8 mouse cellular contexts compared by ENCODE assay signal in genomic region chr6:120821715-120822114, GRCm38 (mm10). TPM values are rescaled to one million over a fixed set of nuclear protein-coding genes. Genes with fewer than 3 reads are reported as not detected.
DNase-seq lines count a peak whose midpoint lies in the region; ATAC-seq and TF ChIP-seq lines count a peak whose summit lies in the region.

No protein-coding gene starts in this region.

- H3K4me3 ChIP-seq in heart, embryonic 12.5 days, result peak overlapping the region; percentile 82
- H3K4me3 ChIP-seq in CH12.LX (replicated peaks in 1 of 3; ENCODE audit: low read depth in 2 of 3, low read length in 2 of 3, poor library complexity in 1 of 3), result peak overlapping the region; percentile 76 to 100 (median 99)
- peak overlapping the region; percentile 84 for H3K4me3 ChIP-seq in forebrain, embryonic 15.5 days
- H3K4me3 ChIP-seq in liver, embryonic 16.5 days (ENCODE audit: low read depth, low read length), result peak overlapping the region; percentile 98

- peak overlapping the region; percentile 91; the same call in 1 of the 2 replicates for H3K27ac ChIP-seq in heart, embryonic 12.5 days (ENCODE audit: poor library complexity, severe bottlenecking)
- H3K27ac ChIP-seq in CH12.LX (ENCODE audit: insufficient read depth, low read depth), result no peak overlapping the region
- H3K27ac ChIP-seq in forebrain, embryonic 15.5 days (replicated peaks), result no peak overlapping the region
- H3K27ac ChIP-seq in liver, embryonic 16.5 days (ENCODE audit: low read length), result peak overlapping the region; percentile 98

- no peaks in the 10 kb centered on the region for H3K27me3 ChIP-seq in heart, embryonic 12.5 days (replicated peaks)
- no peaks in the 10 kb centered on the region for H3K27me3 ChIP-seq in CH12.LX (replicated peaks)
- H3K27me3 ChIP-seq in forebrain, embryonic 15.5 days, result no peaks in the 10 kb centered on the region
- H3K27me3 ChIP-seq in liver, embryonic 16.5 days (ENCODE audit: control insufficient read depth, insufficient read depth, low read depth, low read length), result no peaks in the 10 kb centered on the region

- peak overlapping the region; percentile 82 for H3K9ac ChIP-seq in heart, embryonic 12.5 days
- H3K9ac ChIP-seq in CH12.LX (ENCODE audit: insufficient read depth, low read depth), result peak overlapping the region; percentile 88
- H3K9ac ChIP-seq in forebrain, embryonic 15.5 days (replicated peaks), result peak overlapping the region; percentile 80
- peak overlapping the region; percentile 94 for H3K9ac ChIP-seq in liver, embryonic 16.5 days (ENCODE audit: low read depth, low read length)

- dilution Hi-C loops in CH12.LX (cut with MboI; ENCODE audit: extremely low pct_ligation_motif_present, extremely low pct_unique_long_range_greater_than_20kb, low sequenced_read_pairs), result no loop called here

- H3K9me3 ChIP-seq in heart, embryonic 12.5 days (replicated peaks), result 0 out of 2 replicates have a peak, but pooled peaks cover 5% of the 10 kb centered on the region
- peaks cover 17% of the 10 kb centered on the region for H3K9me3 ChIP-seq in CH12.LX (replicated peaks; ENCODE audit: low read length)
- no peaks in the 10 kb centered on the region for H3K9me3 ChIP-seq in forebrain, embryonic 15.5 days
- H3K9me3 ChIP-seq in liver, embryonic 16.5 days (replicated peaks; ENCODE audit: control insufficient read depth, low read length), result no peaks in the 10 kb centered on the region

- 51% methylated on average over 5 of the region's 5 CpGs for WGBS in heart, embryonic 12.5 days
- 51% methylated on average over 5 of the region's 5 CpGs for WGBS in forebrain, embryonic 15.5 days
- WGBS in liver, embryonic 16.5 days (ENCODE audit: insufficient replicate concordance), result 25% methylated on average over 5 of the region's 5 CpGs

- peaks cover 17% of the 10 kb centered on the region for H3K4me1 ChIP-seq in heart, embryonic 12.5 days (replicated peaks)
- H3K4me1 ChIP-seq in CH12.LX (ENCODE audit: control insufficient read depth in 1 of 2, insufficient read depth in 2 of 2), result peaks cover 6 to 23% of the 10 kb centered on the region in 2 experiments; a peak in 3 of 4 replicates
- H3K4me1 ChIP-seq in forebrain, embryonic 15.5 days, result peaks cover 20% of the 10 kb centered on the region
- H3K4me1 ChIP-seq in liver, embryonic 16.5 days (ENCODE audit: control insufficient read depth, low read depth, low read length), result peaks cover 27% of the 10 kb centered on the region

- no peak for ATAC-seq in heart, embryonic 12.5 days (ENCODE audit: insufficient number of reproducible peaks, low FRiP score)
- no peak for ATAC-seq in forebrain, embryonic 15.5 days (replicated peaks)
- ATAC-seq in liver, embryonic 16.5 days (ENCODE audit: low read depth), result no peak

- no peak for TF ChIP-seq POLR2A in CH12.LX (IDR thresholded peaks at IDR 0.05; ENCODE audit: low read depth, low read length)

- H3K4me2 ChIP-seq in heart, embryonic 12.5 days, result peak overlapping the region; percentile 72
- peak overlapping the region; percentile 98 for H3K4me2 ChIP-seq in CH12.LX (ENCODE audit: insufficient read depth, low read depth, poor library complexity, severe bottlenecking)
- peak overlapping the region; percentile 58 for H3K4me2 ChIP-seq in forebrain, embryonic 15.5 days (replicated peaks)
- peak overlapping the region; percentile 72 for H3K4me2 ChIP-seq in liver, embryonic 16.5 days (ENCODE audit: low read depth, low read length)

- peaks cover 25% of the 10 kb centered on the region for H3K36me3 ChIP-seq in heart, embryonic 12.5 days
- peaks cover 18 to 28% of the 10 kb centered on the region in 2 experiments for H3K36me3 ChIP-seq in CH12.LX (replicated peaks in 1 of 2; ENCODE audit: control insufficient read depth in 1 of 2, insufficient read depth in 1 of 2, low read length in 1 of 2)
- peaks cover 21% of the 10 kb centered on the region for H3K36me3 ChIP-seq in forebrain, embryonic 15.5 days
- H3K36me3 ChIP-seq in liver, embryonic 16.5 days (ENCODE audit: control insufficient read depth, insufficient read depth), result peaks cover 24% of the 10 kb centered on the region

- TF ChIP-seq EP300 in CH12.LX (IDR thresholded peaks at IDR 0.05; ENCODE audit: low read length), result no peak

- no peak for TF ChIP-seq CTCF in CH12.LX (conservative IDR thresholded peaks at IDR 0.05 in 1 of 2, IDR thresholded peaks at IDR 0.05 in 1 of 2; ENCODE audit: low read depth in 2 of 2, low read length in 2 of 2)

- in situ Hi-C loops in CH12.LX (cut with MboI; ENCODE audit: low pct_ligation_motif_present, low pct_unique_long_range_greater_than_20kb, low sequenced_read_pairs), result no loop called here

- H3K79me2 ChIP-seq in CH12.LX (replicated peaks; ENCODE audit: control insufficient read depth, extremely low read depth, insufficient read depth, poor library complexity, severe bottlenecking), result peaks cover 38% of the 10 kb centered on the region

- no peak for TF ChIP-seq RAD21 in CH12.LX (IDR thresholded peaks at IDR 0.05; ENCODE audit: low read depth, low read length)

- DNase-seq in heart, adult 8-10 months (ENCODE audit: low spot score), result no peak
- DNase-seq in CH12.LX (ENCODE audit: extremely low read depth), result no peak
- no peak for DNase-seq in Muller cell, postnatal 12 days (ENCODE audit: inconsistent ontology term)
- DNase-seq in cerebellum, adult 8-10 months, result no peak
- no peak for DNase-seq in thymus, postnatal 36 days

TF ChIP-seq in CH12.LX, 34 proteins besides CTCF, POLR2A, EP300 and RAD21:
- TF ChIP-seq CHD1 (IDR thresholded peaks at IDR 0.05; ENCODE audit: low read depth, low read length), result no peak
- no peak for TF ChIP-seq SIN3A (IDR thresholded peaks at IDR 0.05; ENCODE audit: low read length)
- no peak for TF ChIP-seq E2F4 (IDR thresholded peaks at IDR 0.05; ENCODE audit: insufficient replicate concordance, low read depth, low read length)
- no peak for TF ChIP-seq HCFC1 (IDR thresholded peaks at IDR 0.05; ENCODE audit: low read depth, low read length)
- no peak for TF ChIP-seq NRF1 (IDR thresholded peaks at IDR 0.05; ENCODE audit: low read depth, low read length)
- TF ChIP-seq SMC3 (IDR thresholded peaks at IDR 0.05; ENCODE audit: low read depth, low read length), result no peak
- no peak for TF ChIP-seq UBTF (IDR thresholded peaks at IDR 0.05; ENCODE audit: low read depth, low read length)
- TF ChIP-seq PAX5 (IDR thresholded peaks at IDR 0.05; ENCODE audit: low read length), result no peak

RNA-seq across cellular contexts. Expression of gene Atp6v1e1, which starts 0.9 kb away (rescaled TPM):
- 144 and 145 TPM in 2 replicates for polyA plus RNA-seq in heart, embryonic 12.5 days (2016; fragmentation: Nextera tagmentation; extraction: Ambion mirVana)
- 100 to 1,000 TPM; 170 to 181 (median 173) TPM for total RNA-seq in heart, adult 8-10 months (2022)
- total RNA-seq in CH12.LX (2012; rRNA removed) (76.9 and 83.1 TPM in 2 replicates), CH12.LX (2014; rRNA removed) (95.2 and 116 TPM in 2 replicates)
- polyA plus RNA-seq in CH12.LX (2012; ENCODE audit: insufficient read length, low read depth), result 82.2 and 91.6 TPM in 2 replicates
- polyA plus RNA-seq in forebrain, embryonic 15.5 days (2015; fragmentation: Nextera tagmentation; extraction: Ambion mirVana), result 225 and 229 TPM in 2 replicates
- polyA plus RNA-seq in liver, embryonic 16.5 days (2015; fragmentation: Nextera tagmentation; extraction: Ambion mirVana), result 171 and 172 TPM in 2 replicates

RNA-seq across cellular contexts. Expression of gene Bcl2l13, which starts 14.3 kb away (rescaled TPM):
- 32.3 and 34.1 TPM in 2 replicates for polyA plus RNA-seq in heart, embryonic 12.5 days (2016; fragmentation: Nextera tagmentation; extraction: Ambion mirVana)
- 10 to 100 TPM; 73.8 to 84.5 (median 80.6) TPM for total RNA-seq in heart, adult 8-10 months (2022)
- total RNA-seq in CH12.LX (2012; rRNA removed) (25.5 and 25.7 TPM in 2 replicates), CH12.LX (2014; rRNA removed) (35.9 and 46.6 TPM in 2 replicates)
- 24.6 and 29.5 TPM in 2 replicates for polyA plus RNA-seq in CH12.LX (2012; ENCODE audit: insufficient read length, low read depth)
- polyA plus RNA-seq in forebrain, embryonic 15.5 days (2015; fragmentation: Nextera tagmentation; extraction: Ambion mirVana), result 32.6 and 32.9 TPM in 2 replicates
- 34.7 and 35.7 TPM in 2 replicates for polyA plus RNA-seq in liver, embryonic 16.5 days (2015; fragmentation: Nextera tagmentation; extraction: Ambion mirVana)

RNA-seq across cellular contexts. Expression of gene Slc25a18, which starts 48.3 kb away (rescaled TPM):
- 0.28 TPM in 1 of 2 replicates, not detected in the other for polyA plus RNA-seq in heart, embryonic 12.5 days (2016; fragmentation: Nextera tagmentation; extraction: Ambion mirVana)
- total RNA-seq in heart, adult 8-10 months (2022), result under 1 TPM in 2 of 4 experiments, not detected in 2; 0.14 to 0.34 TPM
- 0.08 and 0.17 TPM in 2 replicates for total RNA-seq in CH12.LX (2012; rRNA removed)
- total RNA-seq in CH12.LX (2014; rRNA removed), result 0.12 and 0.19 TPM in 2 replicates
- 0.46 and 0.51 TPM in 2 replicates for polyA plus RNA-seq in CH12.LX (2012; ENCODE audit: insufficient read length, low read depth)
- 1.3 and 3.2 TPM in 2 replicates for polyA plus RNA-seq in forebrain, embryonic 15.5 days (2015; fragmentation: Nextera tagmentation; extraction: Ambion mirVana)
- 0.11 and 0.17 TPM in 2 replicates for polyA plus RNA-seq in liver, embryonic 16.5 days (2015; fragmentation: Nextera tagmentation; extraction: Ambion mirVana)

Comparison
In these comparisons a context has a peak if more than half of its experiments do, and no peak if none do; other contexts are left out.
1. H3K27ac ChIP-seq: peak in heart, embryonic 12.5 days (single experiment) and liver, embryonic 16.5 days (single experiment); none in CH12.LX (single experiment) and forebrain, embryonic 15.5 days (single experiment).
2. Peak in every context shown above with its lines, with median percentiles within 50 percentile points of each other: H3K4me2 ChIP-seq, H3K4me3 ChIP-seq and H3K9ac ChIP-seq.